Mouse (Mus musculus) MEL (cell line): ENCODE data around the gene Srprb. TPM values are rescaled to one million over a fixed set of nuclear protein-coding genes. Genes with fewer than 3 reads are reported as not detected.

Experiments
- DNase-seq: peaks from one replicate; pipeline ENCODE4 v3.0.0; 2011; ENCODE audit warnings: low read depth, low spot score
- H3K27ac ChIP-seq: 2 replicates; pipeline ENCODE4 v1.5.1; 2012; ENCODE audit warnings: low read depth, mild to moderate bottlenecking, control low read depth, low read length, moderate library complexity; ENCODE audit not compliant: control insufficient read depth
- H3K27me3 ChIP-seq, 2 experiments: fragments of 150-350 bp in 1 of 2; sonication (generic) in 1 of 2; 2 replicates each; pipeline ENCODE4 v1.6.1; 2012; ENCODE audit warnings: low read length in 2 of 2, mild to moderate bottlenecking in 2 of 2, improper control_type of control experiment in 1 of 2, moderate library complexity in 1 of 2; ENCODE audit not compliant: insufficient read depth in 2 of 2, control insufficient read depth in 1 of 2
- H3K36me3 ChIP-seq, 2 experiments: 2 replicates each; pipeline ENCODE4 v1.6.1; 2012 to 2014; ENCODE audit warnings: low read length in 2 of 2, improper control_type of control experiment in 1 of 2, inconsistent platforms in 1 of 2, mild to moderate bottlenecking in 1 of 2; ENCODE audit not compliant: insufficient read depth in 2 of 2, control insufficient read depth in 1 of 2
- H3K4me1 ChIP-seq, 2 experiments: fragments of 150-350 bp in 1 of 2; sonication (generic) in 1 of 2; 2 replicates each; pipeline ENCODE4 v1.6.1; 2012; ENCODE audit warnings: low read length in 2 of 2, improper control_type of control experiment in 1 of 2, mild to moderate bottlenecking in 1 of 2; ENCODE audit not compliant: insufficient read depth in 2 of 2, control insufficient read depth in 1 of 2
- H3K4me3 ChIP-seq, 2 experiments: fragments of 150-350 bp in 1 of 2; sonication (generic) in 1 of 2; 2 replicates each; pipeline ENCODE4 v1.5.1; 2012; ENCODE audit warnings: low read depth in 2 of 2, low read length in 2 of 2, mild to moderate bottlenecking in 2 of 2, moderate library complexity in 2 of 2, control low read depth in 1 of 2, improper control_type of control experiment in 1 of 2; ENCODE audit not compliant: control insufficient read depth in 1 of 2, insufficient read depth in 1 of 2
- H3K79me2 ChIP-seq: 2 replicates; pipeline ENCODE4 v1.6.1; 2012; ENCODE audit warnings: mild to moderate bottlenecking, low read length, moderate library complexity; ENCODE audit not compliant: control insufficient read depth, poor library complexity, insufficient read depth
- H3K9ac ChIP-seq: 2 replicates; pipeline ENCODE4 v1.6.1; 2012; ENCODE audit warnings: low read depth, mild to moderate bottlenecking, control low read depth, low read length, moderate library complexity; ENCODE audit not compliant: control insufficient read depth, poor library complexity, severe bottlenecking
- H3K9me3 ChIP-seq: fragments of 150-350 bp; sonication (generic); replicated peaks from 2 replicates; pipeline ENCODE4 v1.6.1; 2012; ENCODE audit warnings: mild to moderate bottlenecking, low read length, improper control_type of control experiment, moderate library complexity; ENCODE audit not compliant: insufficient read depth
- BHLHE40 ChIP-seq: IDR thresholded peaks from 2 replicates; pipeline ENCODE4 v1.6.1; 2012; ENCODE audit warnings: low read depth, mild to moderate bottlenecking, inconsistent platforms, low read length, improper control_type of control experiment, borderline replicate concordance
- CTCF ChIP-seq, 3 experiments: IDR thresholded peaks in 2 of 3; conservative IDR thresholded peaks in 1 of 3; 2 replicates each; pipeline ENCODE4 v1.5.1; 2011 to 2012; ENCODE audit warnings: low read length in 3 of 3, low read depth in 2 of 3, mild to moderate bottlenecking in 2 of 3, improper control_type of control experiment in 1 of 3, inconsistent platforms in 1 of 3, mixed read lengths in 1 of 3, moderate library complexity in 1 of 3; ENCODE audit not compliant: control insufficient read depth in 1 of 3, insufficient read depth in 1 of 3, poor library complexity in 1 of 3, severe bottlenecking in 1 of 3
- E2F4 ChIP-seq: IDR thresholded peaks from 2 replicates; pipeline ENCODE4 v1.6.1; 2011; ENCODE audit warnings: low read depth, low read length, improper control_type of control experiment, borderline replicate concordance
- GABPA ChIP-seq: IDR thresholded peaks from 2 replicates; pipeline ENCODE4 v1.6.1; 2012; ENCODE audit warnings: low read depth, mild to moderate bottlenecking, inconsistent platforms, low read length, improper control_type of control experiment, moderate library complexity
- KAT2A ChIP-seq: conservative IDR thresholded peaks from 2 replicates; pipeline ENCODE4 v1.6.1; 2012; ENCODE audit warnings: low read depth, low read length, improper control_type of control experiment, inconsistent platforms
- MAZ ChIP-seq: IDR thresholded peaks from 2 replicates; pipeline ENCODE4 v1.6.1; 2012; ENCODE audit warnings: low read depth, mild to moderate bottlenecking, inconsistent platforms, low read length, improper control_type of control experiment
- MEF2A ChIP-seq: IDR thresholded peaks from 2 replicates; pipeline ENCODE4 v1.6.1; 2014; ENCODE audit warnings: low read depth, mild to moderate bottlenecking, inconsistent platforms, low read length, improper control_type of control experiment; ENCODE audit not compliant: poor library complexity, insufficient replicate concordance, severe bottlenecking; ENCODE audit errors: extremely low read depth
- MYB ChIP-seq: IDR thresholded peaks from 2 replicates; pipeline ENCODE4 v1.6.1; 2011; ENCODE audit warnings: mild to moderate bottlenecking, low read depth, low read length, improper control_type of control experiment
- MYC ChIP-seq: IDR thresholded peaks from 2 replicates; pipeline ENCODE4 v1.6.1; 2011; ENCODE audit warnings: low read depth, mild to moderate bottlenecking, low read length, improper control_type of control experiment, moderate library complexity
- POLR2A ChIP-seq, 2 experiments: IDR thresholded peaks; 2 replicates each; pipeline ENCODE4 v1.6.1; 2011 to 2012; ENCODE audit warnings: low read length in 2 of 2, mild to moderate bottlenecking in 2 of 2, control low read depth in 1 of 2, improper control_type of control experiment in 1 of 2, low read depth in 1 of 2, moderate library complexity in 1 of 2; ENCODE audit not compliant: control insufficient read depth in 1 of 2, insufficient read depth in 1 of 2, poor library complexity in 1 of 2
- POLR2AphosphoS5 ChIP-seq: IDR thresholded peaks from 2 replicates; pipeline ENCODE4 v1.6.1; 2012; ENCODE audit warnings: low read depth, borderline replicate concordance, mild to moderate bottlenecking, inconsistent platforms, low read length, moderate library complexity, mixed read lengths
- RAD21 ChIP-seq: IDR thresholded peaks from 2 replicates; pipeline ENCODE4 v1.6.1; 2011; ENCODE audit warnings: mild to moderate bottlenecking, low read depth, low read length, improper control_type of control experiment
- RCOR1 ChIP-seq: IDR thresholded peaks from 2 replicates; pipeline ENCODE4 v1.6.1; 2012; ENCODE audit warnings: low read depth, mild to moderate bottlenecking, inconsistent platforms, low read length, improper control_type of control experiment
- SMC3 ChIP-seq: IDR thresholded peaks from 2 replicates; pipeline ENCODE4 v1.6.1; 2011; ENCODE audit warnings: low read depth, low read length, improper control_type of control experiment
- TAL1 ChIP-seq: IDR thresholded peaks from 2 replicates; pipeline ENCODE4 v1.6.1; 2012; ENCODE audit warnings: mild to moderate bottlenecking, inconsistent platforms, low read length, moderate library complexity, mixed read lengths
- USF1 ChIP-seq: IDR thresholded peaks from 2 replicates; pipeline ENCODE4 v1.6.1; 2014; ENCODE audit warnings: low read depth, mild to moderate bottlenecking, inconsistent platforms, low read length, improper control_type of control experiment, moderate library complexity
- USF2 ChIP-seq, 2 experiments: IDR thresholded peaks; 2 replicates each; pipeline ENCODE4 v1.6.1; 2011 to 2012; ENCODE audit warnings: improper control_type of control experiment in 2 of 2, low read length in 2 of 2, borderline replicate concordance in 1 of 2, inconsistent platforms in 1 of 2, low read depth in 1 of 2, mild to moderate bottlenecking in 1 of 2; ENCODE audit not compliant: insufficient read depth in 1 of 2
- ZC3H11A ChIP-seq: IDR thresholded peaks from 2 replicates; pipeline ENCODE4 v1.6.1; 2012; ENCODE audit warnings: low read depth, mild to moderate bottlenecking, inconsistent platforms, low read length, improper control_type of control experiment
- ZMIZ1 ChIP-seq: IDR thresholded peaks from 2 replicates; pipeline ENCODE4 v1.6.1; 2012; ENCODE audit warnings: low read depth, mild to moderate bottlenecking, inconsistent platforms, low read length, improper control_type of control experiment, moderate library complexity
- polyA plus RNA-seq, 2 experiments: library from polyadenylated mRNA; stranded (reverse) in 1 of 2; unstranded in 1 of 2; fragments of >175 nt in 1 of 2; fragments of >200 nt in 1 of 2; gene quantifications; 2 replicates each; pipeline versions ENCODE4 v1.2.1 to v1.2.4; 2012; ENCODE audit warnings: low replicate concordance in 2 of 2, low read depth in 1 of 2; ENCODE audit not compliant: insufficient read length in 2 of 2, insufficient read depth in 1 of 2, missing spikeins in 1 of 2
- total RNA-seq: library from RNA; depleted of rRNA; stranded (reverse); fragments of 300-350 nt; gene quantifications from 2 replicates; pipeline ENCODE4 v1.2.3, GENCODE M21; 2012

Srprb gene
- total and polyA plus RNA-seq, 3 experiments, result 71.5 to 85.0 TPM; not detected in 1

DNA sequence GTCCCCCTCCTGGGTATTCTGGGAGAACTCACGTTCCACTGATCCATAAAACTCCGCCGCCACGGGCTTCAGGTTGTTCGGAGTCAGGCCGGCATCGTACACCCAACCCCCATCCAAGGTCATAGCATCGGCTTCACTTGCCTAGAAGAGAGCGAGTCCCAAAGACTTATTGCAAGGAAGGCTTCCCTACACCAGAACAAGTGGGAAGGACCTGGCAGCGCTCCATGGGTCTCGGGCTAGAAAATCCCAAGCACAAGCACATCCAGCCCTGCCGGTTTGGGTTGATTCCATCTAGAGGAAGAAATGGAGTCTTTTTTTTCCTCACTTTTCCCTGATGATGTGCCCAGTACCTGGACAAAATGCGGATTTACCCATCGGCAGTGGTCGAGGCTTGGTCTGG, 24.9 kb upstream of the Srprb start:
- Histone ChIP-seq H3K27me3 (no peaks in the 10 kb centered on the region), H3K36me3 (no peaks in the 10 kb centered on the region), H3K9ac (no peak overlapping the region)
- no peak for TF ChIP-seq POLR2A (IDR thresholded peaks at IDR 0.05; ENCODE audit: control insufficient read depth in 1 of 2, insufficient read depth in 1 of 2, low read depth in 1 of 2, low read length in 2 of 2, poor library complexity in 1 of 2)
- TF ChIP-seq ZMIZ1, result no peak
- TF ChIP-seq E2F4, result no peak
- TF ChIP-seq BHLHE40, result no peak
- no peak for TF ChIP-seq MYB
- no peak for TF ChIP-seq MEF2A
- TF ChIP-seq RCOR1, result no peak
- TF ChIP-seq MYC, result no peak
- no peak for TF ChIP-seq KAT2A
- no peak for TF ChIP-seq USF1
- TF ChIP-seq, all 39 proteins: peak for 0
- no peak for DNase-seq
- no peak overlapping the region for H3K27ac ChIP-seq
- H3K9me3 ChIP-seq, result no peaks in the 10 kb centered on the region
- no peaks in the 10 kb centered on the region for H3K79me2 ChIP-seq
- H3K4me3 ChIP-seq, result no peak overlapping the region
- 0 out of 4 replicates have a peak, but pooled peaks cover 0 to 3% of the 10 kb centered on the region in 2 experiments for H3K4me1 ChIP-seq

DNA sequence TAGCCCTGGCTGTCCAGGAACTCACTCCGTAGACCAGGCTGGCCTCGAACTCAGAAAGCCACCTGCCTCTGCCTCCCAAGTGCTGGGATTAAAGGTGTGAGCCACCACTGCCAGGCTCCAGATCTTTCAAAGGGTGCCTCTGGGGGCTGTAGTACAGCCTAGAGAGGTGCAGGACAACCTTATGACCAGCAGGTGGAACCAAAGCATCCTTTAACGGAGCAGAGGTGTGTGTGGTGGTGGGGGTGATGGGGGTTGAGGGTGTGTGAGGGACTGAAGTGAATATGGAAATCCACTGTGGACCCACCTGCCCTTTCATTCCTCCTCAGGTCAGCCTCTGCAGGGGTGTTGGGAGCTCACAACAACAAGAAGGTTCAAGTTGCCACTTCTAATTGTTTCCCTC, 23.5 kb upstream of the Srprb start:
- H3K9me3 ChIP-seq, result no peaks in the 10 kb centered on the region
- no peak overlapping the region for H3K4me3 ChIP-seq
- TF ChIP-seq POLR2AphosphoS5 (no peak), USF1 (no peak), USF2 (IDR thresholded peaks at IDR 0.05; ENCODE audit: borderline replicate concordance in 1 of 2, insufficient read depth in 1 of 2, low read depth in 1 of 2, low read length in 2 of 2) (no peak), CTCF (IDR thresholded peaks at IDR 0.05 in 2 of 3, conservative IDR thresholded peaks at IDR 0.05 in 1 of 3; ENCODE audit: control insufficient read depth in 1 of 3, insufficient read depth in 1 of 3, low read depth in 2 of 3, low read length in 3 of 3, poor library complexity in 1 of 3, severe bottlenecking in 1 of 3) (peak; percentile 48 to 71 (median 59)), MAZ (0 out of 2 replicates have a peak, but pooled peaks have one; percentile 24), SMC3 (peak; percentile 76), E2F4 (no peak), RAD21 (peak; percentile 71), ZC3H11A (peak; percentile 55), TAL1 (no peak), GABPA (no peak)
- no peak overlapping the region for H3K27ac ChIP-seq
- no peaks in the 10 kb centered on the region for H3K27me3 ChIP-seq
- H3K4me1 ChIP-seq, result 0 out of 4 replicates have a peak, but pooled peaks cover 0 to under 1% of the 10 kb centered on the region in 2 experiments
- no peaks in the 10 kb centered on the region for H3K36me3 ChIP-seq
- DNase-seq, result peak; percentile 46
- no peak overlapping the region for H3K9ac ChIP-seq
- H3K79me2 ChIP-seq, result no peaks in the 10 kb centered on the region
